Mouse (Mus musculus) Patski (cell line): ENCODE data around the gene Colq. TPM values are rescaled to one million over a fixed set of nuclear protein-coding genes. Genes with fewer than 3 reads are reported as not detected.
A peak's percentile ranks its signal among the peaks of the same experiment; 100 is the strongest.

Experiments
- ATAC-seq: fragments of 100-300 bp; one replicate; pipeline ENCODE4 v1.8.0; 2021
- CTCF ChIA-PET: fragments of 350-600 bp; sonication (Branson Sonifier 250); formaldehyde crosslinking; loops from one replicate; lab custom pipeline; 2022; ENCODE audit warnings: inconsistent platforms; lab: Charles Lee
- POLR2A ChIA-PET: fragments of 350-600 bp; sonication (Branson Sonifier 250); formaldehyde crosslinking; loops from one replicate; lab custom pipeline; 2022; ENCODE audit warnings: antibody characterized with exemption, inconsistent platforms; lab: Charles Lee
- DNase-seq: peaks from one replicate; pipeline ENCODE4 v3.0.0-alpha.2; 2011; ENCODE audit warnings: low read depth, low spot score
- H3K27me3 ChIP-seq: fragments of 371-371 bp; one replicate; pipeline ENCODE4 v1.5.1; 2021
- CTCF ChIP-seq: fragments of 100-300 bp; IDR thresholded peaks from one replicate; pipeline ENCODE4 v1.5.1; 2021
- in situ Hi-C: fragments of 300-500 bp; cut with MboI; formaldehyde crosslinking; loops from 3 replicates; pipeline ENCODE4 v1.11.1; 2018; ENCODE audit warnings: low pct_unique_long_range_greater_than_20kb, mixed read lengths
- polyA plus RNA-seq: library from polyadenylated mRNA; unstranded; gene quantifications from one replicate; pipeline ENCODE4 v1.2.3, GENCODE M21; 2021

Colq gene
- polyA plus RNA-seq, 1 experiment from 2014 or later: not detected

- no peak for ATAC-seq
- CTCF ChIA-PET: interaction anchor here (0.8 kb wide), 1 partner anchor 180 kb away, joined by 3 read pairs; no protein-coding TSS in a partner anchor
- no peak for DNase-seq
- no peaks in the 10 kb centered on the region for H3K27me3 ChIP-seq
- POLR2A ChIA-PET: no interaction called here
- in situ Hi-C loops: no loop called here
- TF ChIP-seq CTCF: no peak
Observed at GRCm38 (mm10) chr14:31525040-31525810, 65.9 kb downstream of the Colq start.

- no peak for DNase-seq
Observed at GRCm38 (mm10) chr14:31521318-31521717, 69.8 kb downstream of the Colq start.

GRCm38 (mm10) chr14:31519165-31519564 lies 72.0 kb downstream of the Colq start:
- CTCF ChIA-PET: interaction anchor here (0.7 to 3.8 kb wide), 3 partner anchors 9 to 151 kb away, joined by 3 to 17 read pairs (median 3); no protein-coding TSS in a partner anchor
- no peak for DNase-seq
- in situ Hi-C loops: loop anchor here (5.0 kb wide), 1 partner anchor 88 kb away; no protein-coding TSS in a partner anchor

More at GRCm38 (mm10) chr14:31521318-31521717, 69.8 kb downstream of the Colq start:
- in situ Hi-C loops: no loop called here
- ATAC-seq: no peak
- H3K27me3 ChIP-seq: no peaks in the 10 kb centered on the region
- ChIA-PET POLR2A (no interaction called here), CTCF (interaction anchor here (1.1 to 3.8 kb wide), 2 partner anchors 83 to 157 kb away, joined by 3 to 17 read pairs; no protein-coding TSS in a partner anchor)
- no peak for TF ChIP-seq CTCF

GRCm38 (mm10) chr14:31515895-31516294 lies 75.2 kb downstream of the Colq start:
- POLR2A ChIA-PET: no interaction called here

More at GRCm38 (mm10) chr14:31519165-31519564, 72.0 kb downstream of the Colq start:
- POLR2A ChIA-PET: interaction anchor here (0.6 kb wide), 1 partner anchor 50 kb away, joined by 4 read pairs; no protein-coding TSS in a partner anchor
- no peaks in the 10 kb centered on the region for H3K27me3 ChIP-seq
- no peak for ATAC-seq
- TF ChIP-seq CTCF: peak; percentile 73

GRCm38 (mm10) chr14:31510322-31510721 lies 80.8 kb downstream of the Colq start:
- DNase-seq (no peak), ATAC-seq (no peak)
- no peak for TF ChIP-seq CTCF
- POLR2A ChIA-PET: no interaction called here
- no peaks in the 10 kb centered on the region for H3K27me3 ChIP-seq
- CTCF ChIA-PET: no interaction called here
- in situ Hi-C loops: no loop called here

More at GRCm38 (mm10) chr14:31515895-31516294, 75.2 kb downstream of the Colq start:
- in situ Hi-C loops: loop anchor here (5.0 kb wide), 1 partner anchor 91 kb away; no protein-coding TSS in a partner anchor
- DNase-seq (no peak), ATAC-seq (no peak)
- no peak for TF ChIP-seq CTCF
- CTCF ChIA-PET: no interaction called here
- no peaks in the 10 kb centered on the region for H3K27me3 ChIP-seq

GRCm38 (mm10) chr14:31509911-31510310 lies 81.2 kb downstream of the Colq start:
- no peaks in the 10 kb centered on the region for H3K27me3 ChIP-seq
- no peak for ATAC-seq
- ChIA-PET CTCF (no interaction called here), POLR2A (no interaction called here)
- TF ChIP-seq CTCF: no peak
- in situ Hi-C loops: loop anchor here (10.0 kb wide), 1 partner anchor 275 kb away; no protein-coding TSS in a partner anchor
- DNase-seq: no peak

- ATAC-seq (no peak), DNase-seq (no peak)
- CTCF ChIA-PET: interaction anchor here (1.0 kb wide), 1 partner anchor 12 kb away, joined by 3 read pairs; no protein-coding TSS in a partner anchor
- POLR2A ChIA-PET: no interaction called here
- in situ Hi-C loops: loop anchor here (10.0 kb wide), 1 partner anchor 278 kb away; no protein-coding TSS in a partner anchor
- no peak for TF ChIP-seq CTCF
- H3K27me3 ChIP-seq: no peaks in the 10 kb centered on the region
Observed at GRCm38 (mm10) chr14:31506456-31506855, 84.7 kb downstream of the Colq start.

- ChIA-PET POLR2A (no interaction called here), CTCF (no interaction called here)
- H3K27me3 ChIP-seq: no peaks in the 10 kb centered on the region
- no peak for TF ChIP-seq CTCF
- in situ Hi-C loops: loop anchor here (10.0 kb wide), 1 partner anchor 281 kb away; no protein-coding TSS in a partner anchor
- ATAC-seq (no peak), DNase-seq (no peak)
Observed at GRCm38 (mm10) chr14:31503406-31503805, 87.7 kb downstream of the Colq start.

- TF ChIP-seq CTCF: no peak
- in situ Hi-C loops: no loop called here
- POLR2A ChIA-PET: no interaction called here
- H3K27me3 ChIP-seq: no peaks in the 10 kb centered on the region
- ATAC-seq: no peak
- CTCF ChIA-PET: no interaction called here
- no peak for DNase-seq
Observed at GRCm38 (mm10) chr14:31499526-31499925, 91.6 kb downstream of the Colq start.

GRCm38 (mm10) chr14:31496241-31496646 lies 94.9 kb downstream of the Colq start:
- ChIA-PET CTCF (no interaction called here), POLR2A (no interaction called here)
- ATAC-seq: peak; percentile 54
- no peaks in the 10 kb centered on the region for H3K27me3 ChIP-seq
- TF ChIP-seq CTCF: no peak
- in situ Hi-C loops: no loop called here
- DNase-seq: no peak

- in situ Hi-C loops: no loop called here
- no peaks in the 10 kb centered on the region for H3K27me3 ChIP-seq
- ATAC-seq: no peak
- ChIA-PET POLR2A (no interaction called here), CTCF (interaction anchor here (1.3 kb wide), 1 partner anchor 9 kb away, joined by 3 read pairs; no protein-coding TSS in a partner anchor)
- TF ChIP-seq CTCF: no peak
- no peak for DNase-seq
Observed at GRCm38 (mm10) chr14:31495538-31495937, 95.6 kb downstream of the Colq start.
